Mouse (Mus musculus) intestine, embryonic 14.5 days (tissue): ENCODE results near the gene Fignl2. TPM values are rescaled to one million over a fixed set of nuclear protein-coding genes. Genes with fewer than 3 reads are reported as not detected.
A peak's percentile ranks its signal among the peaks of the same experiment; 100 is the strongest.

Experiments
- ATAC-seq: fragments of 200-750 bp; cut with Nextera tagmentation; replicated peaks from 2 replicates; pipeline ENCODE4 v1.8.0; 2017; ENCODE audit warnings: low read depth, moderate number of reproducible peaks, moderate TSS enrichment, moderate library complexity; ENCODE audit not compliant: low FRiP score, low TSS enrichment
- DNase-seq: peaks from one replicate; pipeline ENCODE4 v3.0.0-alpha.2; 2018; ENCODE audit warnings: low spot score
- H3K27ac ChIP-seq: fragments of 300-500 bp; sonication (generic); 2 replicates; pipeline ENCODE4 v1.5.1; 2014; ENCODE audit warnings: low read depth, mild to moderate bottlenecking, control low read depth
- H3K27me3 ChIP-seq: fragments of 300-500 bp; sonication (generic); replicated peaks from 2 replicates; pipeline ENCODE4 v1.6.1; 2014; ENCODE audit warnings: low read length, control low read depth; ENCODE audit not compliant: control insufficient read depth, insufficient read depth
- H3K36me3 ChIP-seq: fragments of 300-500 bp; sonication (generic); 2 replicates; pipeline ENCODE4 v1.6.1; 2014; ENCODE audit warnings: low read length, control low read depth; ENCODE audit not compliant: control insufficient read depth, insufficient read depth
- H3K4me1 ChIP-seq: fragments of 300-500 bp; sonication (generic); replicated peaks from 2 replicates; pipeline ENCODE4 v1.6.1; 2014; ENCODE audit warnings: low read length, control low read depth, mixed read lengths; ENCODE audit not compliant: control insufficient read depth, insufficient read depth
- H3K4me2 ChIP-seq: fragments of 300-500 bp; sonication (generic); 2 replicates; pipeline ENCODE4 v1.6.1; 2014; ENCODE audit warnings: low read length
- H3K4me3 ChIP-seq: fragments of 300-500 bp; sonication (generic); 2 replicates; pipeline ENCODE4 v1.5.1; 2014; ENCODE audit warnings: low read depth, low read length, control low read depth, mixed read lengths
- H3K9ac ChIP-seq: fragments of 300-500 bp; sonication (generic); 2 replicates; pipeline ENCODE4 v1.6.1; 2014; ENCODE audit warnings: mild to moderate bottlenecking, low read length
- H3K9me3 ChIP-seq: fragments of 300-500 bp; sonication (generic); 2 replicates; pipeline ENCODE4 v1.6.1; 2016; ENCODE audit warnings: low read length, control low read depth; ENCODE audit not compliant: control insufficient read depth
- WGBS: fragments of 180-500 bp; shearing (Covaris S2); extraction: QIAGEN DNeasy Blood & Tissue Kit; methylation state at CpG from one replicate; pipeline ENCODE4 v1.1.7; 2014; 5-methylcytosine and 5-hydroxymethylcytosine counted together
- polyA plus RNA-seq: library from polyadenylated mRNA; unstranded; fragments of >200 nt; fragmentation: Nextera tagmentation; extraction: Ambion mirVana; gene quantifications from 2 replicates; pipeline ENCODE4 v1.2.1, GENCODE M21; 2014

The Fignl2 gene
- polyA plus RNA-seq, 1 experiment from 2014 or later: 0.43 TPM

DNA sequence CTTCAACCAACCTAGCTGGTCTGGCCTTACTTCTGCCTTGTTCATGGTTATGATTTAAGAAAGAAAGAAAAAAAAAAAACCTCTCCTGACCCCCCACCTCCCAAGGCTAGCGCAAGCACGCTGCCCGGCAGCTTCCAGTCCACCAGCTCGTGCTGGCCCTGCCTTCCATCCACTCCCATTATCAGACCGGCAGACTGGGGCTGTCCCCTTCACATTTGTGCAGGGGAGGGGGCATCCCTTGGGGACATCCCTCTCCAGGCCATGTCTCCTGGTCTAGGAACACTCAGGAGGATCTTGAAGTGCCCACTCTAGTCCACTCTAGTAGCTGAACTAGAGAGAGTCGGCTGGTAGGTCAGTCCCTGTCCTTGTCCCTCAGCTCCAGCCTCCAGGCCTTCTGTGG lies 33.8 kb downstream of the Fignl2 start:
- 54% methylated on average over 6 of the region's 6 CpGs for WGBS
- ATAC-seq (no peak), DNase-seq (no peak)
- Histone ChIP-seq H3K36me3 (no peaks in the 10 kb centered on the region), H3K4me1 (no peaks in the 10 kb centered on the region), H3K4me2 (no peak overlapping the region), H3K27ac (no peak overlapping the region), H3K4me3 (no peak overlapping the region), H3K27me3 (peaks cover 81% of the 10 kb centered on the region), H3K9ac (no peak overlapping the region), H3K9me3 (no peaks in the 10 kb centered on the region)

DNA sequence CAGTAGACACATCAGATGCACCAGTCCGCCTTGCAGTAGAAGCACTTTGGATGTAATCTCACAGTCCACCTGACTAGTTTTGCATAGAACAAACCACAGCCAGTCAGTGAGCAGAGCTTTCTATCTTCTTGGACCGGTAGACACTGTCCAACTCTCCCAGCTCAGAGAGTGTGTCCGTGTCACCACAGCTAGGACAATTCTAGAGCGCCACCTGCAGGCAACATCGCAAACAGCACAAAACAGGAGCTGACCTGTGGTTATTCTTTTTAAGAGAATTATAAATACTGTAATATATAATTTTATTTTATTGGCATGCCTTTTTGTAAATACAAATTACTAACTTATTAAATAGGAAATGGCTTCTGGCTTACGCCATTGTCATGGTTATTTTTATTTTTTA lies 35.8 kb downstream of the Fignl2 start:
- 25% methylated on average over 6 of the region's 6 CpGs for WGBS
- Histone ChIP-seq H3K36me3 (no peaks in the 10 kb centered on the region), H3K27ac (no peak overlapping the region), H3K4me3 (no peak overlapping the region), H3K9me3 (no peaks in the 10 kb centered on the region), H3K4me1 (no peaks in the 10 kb centered on the region), H3K27me3 (peaks cover 69% of the 10 kb centered on the region), H3K4me2 (no peak overlapping the region), H3K9ac (no peak overlapping the region)
- ATAC-seq: no peak
- peak; percentile 88 for DNase-seq

- no peak for DNase-seq
- Histone ChIP-seq H3K9ac (no peak overlapping the region), H3K27ac (no peak overlapping the region), H3K27me3 (peaks cover 64% of the 10 kb centered on the region), H3K4me1 (no peaks in the 10 kb centered on the region), H3K9me3 (no peaks in the 10 kb centered on the region), H3K4me3 (no peak overlapping the region), H3K4me2 (no peak overlapping the region), H3K36me3 (no peaks in the 10 kb centered on the region)
- no peak for ATAC-seq
- WGBS: 63% methylated on average over 6 of the region's 6 CpGs
These were observed 36.4 kb downstream of the Fignl2 start for GRCm38 (mm10) chr15:101041966-101042365.

DNA sequence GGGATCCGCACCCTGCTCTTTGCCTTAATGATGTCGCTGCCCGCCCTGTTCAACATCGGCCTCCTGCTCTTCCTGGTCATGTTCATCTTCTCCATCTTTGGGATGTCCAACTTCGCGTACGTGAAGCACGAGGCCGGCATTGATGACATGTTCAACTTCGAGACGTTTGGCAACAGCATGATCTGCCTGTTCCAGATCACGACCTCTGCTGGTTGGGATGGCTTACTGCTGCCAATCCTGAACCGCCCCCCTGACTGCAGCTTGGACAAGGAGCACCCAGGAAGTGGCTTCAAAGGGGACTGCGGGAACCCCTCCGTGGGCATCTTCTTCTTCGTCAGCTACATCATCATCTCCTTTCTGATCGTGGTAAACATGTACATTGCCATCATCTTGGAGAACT lies 38.7 kb downstream of the Fignl2 start:
- Histone ChIP-seq H3K4me2 (peak overlapping the region; percentile 32; the same call in 1 of the 2 replicates), H3K27me3 (peaks cover 42% of the 10 kb centered on the region), H3K36me3 (no peaks in the 10 kb centered on the region), H3K27ac (no peak overlapping the region), H3K4me1 (no peaks in the 10 kb centered on the region), H3K9ac (no peak overlapping the region), H3K9me3 (no peaks in the 10 kb centered on the region), H3K4me3 (no peak overlapping the region)
- WGBS: 51% methylated on average over 17 of the region's 17 CpGs
- DNase-seq (no peak), ATAC-seq (no peak)

DNA sequence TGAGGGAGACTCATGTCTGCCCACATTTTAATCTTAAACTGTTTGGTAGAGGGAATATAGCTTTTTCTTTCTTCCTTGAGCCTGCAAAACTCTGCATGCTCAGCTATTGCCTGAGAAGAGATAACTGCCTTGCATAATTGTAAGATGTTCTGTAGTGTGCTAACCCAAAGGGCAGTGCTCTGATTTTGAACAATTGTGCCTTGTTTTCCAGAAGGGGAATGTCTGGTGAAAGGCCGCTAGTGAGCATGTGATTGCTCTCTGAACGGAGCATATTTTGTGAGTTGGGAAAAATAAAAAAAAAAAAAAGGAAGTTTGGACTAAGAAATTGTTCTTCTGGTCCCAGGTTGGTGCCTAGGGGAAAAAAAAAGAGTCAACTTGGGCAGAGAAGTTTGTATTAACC lies 49.4 kb downstream of the Fignl2 start:
- ATAC-seq (no peak), DNase-seq (no peak)
- WGBS: 62% methylated on average over 2 of the region's 2 CpGs
- Histone ChIP-seq H3K27ac (no peak overlapping the region), H3K27me3 (no peaks in the 10 kb centered on the region), H3K9ac (no peak overlapping the region), H3K4me1 (no peaks in the 10 kb centered on the region), H3K36me3 (no peaks in the 10 kb centered on the region), H3K4me3 (no peak overlapping the region), H3K4me2 (no peak overlapping the region), H3K9me3 (no peaks in the 10 kb centered on the region)

DNA sequence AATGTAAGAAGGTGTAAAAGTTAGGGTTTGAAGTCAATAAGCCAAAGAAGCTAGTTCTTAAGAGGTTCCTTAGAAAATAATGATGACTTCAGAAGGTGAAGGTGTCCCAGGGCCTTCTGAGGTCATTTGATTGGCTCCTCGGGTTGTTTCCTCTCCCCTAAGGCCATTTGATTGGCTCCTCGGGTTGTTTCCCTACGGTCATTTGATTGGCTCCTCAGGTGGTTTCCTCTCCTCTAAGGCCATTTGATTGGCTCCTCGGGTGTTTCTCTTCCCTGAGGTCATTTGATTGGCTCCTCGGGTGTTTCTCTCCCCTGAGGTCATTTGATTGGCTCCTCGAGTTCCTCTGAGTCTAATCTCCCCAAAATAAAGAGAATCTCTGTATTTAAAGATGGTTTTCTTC lies 67.0 kb downstream of the Fignl2 start:
- ATAC-seq: no peak
- Histone ChIP-seq H3K27ac (no peak overlapping the region), H3K4me3 (no peak overlapping the region), H3K4me1 (peaks cover 4% of the 10 kb centered on the region; the same call in 1 of the 2 replicates), H3K4me2 (no peak overlapping the region), H3K9ac (no peak overlapping the region), H3K36me3 (no peaks in the 10 kb centered on the region), H3K27me3 (no peaks in the 10 kb centered on the region), H3K9me3 (no peaks in the 10 kb centered on the region)
- DNase-seq: no peak
- WGBS: 92% methylated on average over 6 of the region's 6 CpGs

GRCm38 (mm10) chr15:101008386-101009010 lies 69.9 kb downstream of the Fignl2 start:
- ATAC-seq: no peak
- no peak for DNase-seq

GRCm38 (mm10) chr15:101007236-101007635 lies 71.1 kb downstream of the Fignl2 start:
- ATAC-seq (no peak), DNase-seq (no peak)
- H3K4me2 ChIP-seq: peak overlapping the region; percentile 70
- H3K27me3 ChIP-seq: no peaks in the 10 kb centered on the region
- no peak overlapping the region for H3K9ac ChIP-seq
- H3K4me1 ChIP-seq: peaks cover 4% of the 10 kb centered on the region; the same call in 1 of the 2 replicates
- H3K4me3 ChIP-seq: no peak overlapping the region
- H3K9me3 ChIP-seq: no peaks in the 10 kb centered on the region
- WGBS: 64% methylated on average over 7 of the region's 7 CpGs
- H3K27ac ChIP-seq: no peak overlapping the region
- H3K36me3 ChIP-seq: no peaks in the 10 kb centered on the region

More at GRCm38 (mm10) chr15:101008386-101009010, 69.9 kb downstream of the Fignl2 start:
- no peaks in the 10 kb centered on the region for H3K9me3 ChIP-seq
- H3K27ac ChIP-seq: no peak overlapping the region
- no peaks in the 10 kb centered on the region for H3K27me3 ChIP-seq
- H3K4me1 ChIP-seq: peaks cover 4% of the 10 kb centered on the region; the same call in 1 of the 2 replicates
- no peaks in the 10 kb centered on the region for H3K36me3 ChIP-seq
- no peak overlapping the region for H3K9ac ChIP-seq
- 60% methylated on average over 14 of the region's 14 CpGs for WGBS
- no peak overlapping the region for H3K4me3 ChIP-seq
- no peak overlapping the region for H3K4me2 ChIP-seq
